12 mouse cellular contexts compared by ENCODE assay signal in genomic region chr4:28143165-28143564, GRCm38 (mm10).
DNase-seq lines count a peak whose midpoint lies in the region; ATAC-seq lines count a peak whose summit lies in the region.
"Had no signal": no experiment of that assay in that cellular context is flagged by ENCODE, and none has a peak within 500 bp of the region (broad histone marks: within the 10 kb centered on the region; RNA-seq: fewer than 3 reads in every experiment).

No protein-coding gene starts in this region.

- H3K4me2 ChIP-seq in midbrain, embryonic 11.5 days, result no peak overlapping the region
- H3K4me2 ChIP-seq: limb, embryonic 12.5 days had no signal

- peak; percentile 84 for DNase-seq in midbrain, embryonic 11.5 days (ENCODE audit: low spot score, missing footprints)
- DNase-seq in midbrain, embryonic 10.5 days (ENCODE audit: low spot score), result no peak
- peak; percentile 4 for DNase-seq in hindbrain, embryonic 10.5 days (ENCODE audit: low spot score)
- DNase-seq in layer of hippocampus, postnatal 10 days (ENCODE audit: low spot score in 2 of 2), result peak; percentile 9 to 36
- peak; percentile 65 for DNase-seq in retina, embryonic 14.5 days (ENCODE audit: low spot score)
- DNase-seq in T-cell, adult 2 months (ENCODE audit: low spot score), result no peak
- DNase-seq in testis, postnatal 10 days (ENCODE audit: low spot score), result no peak
- DNase-seq in heart, adult 8-10 months (ENCODE audit: low spot score), result no peak
- DNase-seq: kidney, adult 9 months; lung, postnatal 14 days; thymus, postnatal 4 days had no signal

- no peaks in the 10 kb centered on the region for H3K9me3 ChIP-seq in midbrain, embryonic 11.5 days (ENCODE audit: control insufficient read depth, low read length)
- H3K9me3 ChIP-seq in midbrain, embryonic 10.5 days (replicated peaks), result no peaks in the 10 kb centered on the region
- H3K9me3 ChIP-seq in hindbrain, embryonic 10.5 days, result no peaks in the 10 kb centered on the region
- H3K9me3 ChIP-seq: limb, embryonic 12.5 days had no signal

- peak; percentile 91 for ATAC-seq in midbrain, embryonic 11.5 days (ENCODE audit: low FRiP score)

- H3K9ac ChIP-seq in midbrain, embryonic 11.5 days (ENCODE audit: low read length), result no peak overlapping the region
- H3K9ac ChIP-seq: limb, embryonic 12.5 days had no signal

- no peaks in the 10 kb centered on the region for H3K36me3 ChIP-seq in midbrain, embryonic 11.5 days (ENCODE audit: control insufficient read depth, insufficient read depth, low read length)
- H3K36me3 ChIP-seq in midbrain, embryonic 10.5 days, result no peaks in the 10 kb centered on the region
- no peaks in the 10 kb centered on the region for H3K36me3 ChIP-seq in hindbrain, embryonic 10.5 days
- H3K36me3 ChIP-seq: limb, embryonic 12.5 days had no signal

- no peaks in the 10 kb centered on the region for H3K4me1 ChIP-seq in midbrain, embryonic 11.5 days (ENCODE audit: control insufficient read depth, insufficient read depth, low read length)
- H3K4me1 ChIP-seq in midbrain, embryonic 10.5 days, result no peaks in the 10 kb centered on the region
- no peaks in the 10 kb centered on the region for H3K4me1 ChIP-seq in hindbrain, embryonic 10.5 days (replicated peaks)
- H3K4me1 ChIP-seq: limb, embryonic 12.5 days had no signal

- H3K4me3 ChIP-seq in midbrain, embryonic 11.5 days (ENCODE audit: low read depth, low read length), result no peak overlapping the region
- no peak overlapping the region for H3K4me3 ChIP-seq in midbrain, embryonic 10.5 days
- H3K4me3 ChIP-seq in hindbrain, embryonic 10.5 days, result no peak overlapping the region
- H3K4me3 ChIP-seq: limb, embryonic 12.5 days had no signal

- H3K27ac ChIP-seq in midbrain, embryonic 11.5 days (ENCODE audit: low read depth, low read length), result no peak overlapping the region
- no peak overlapping the region for H3K27ac ChIP-seq in midbrain, embryonic 10.5 days (replicated peaks)
- H3K27ac ChIP-seq in hindbrain, embryonic 10.5 days, result 0 out of 2 replicates have a peak overlapping the region, but pooled peaks have one; percentile 2
- H3K27ac ChIP-seq: limb, embryonic 12.5 days had no signal

- WGBS in midbrain, embryonic 11.5 days, result 68% methylated on average over 8 of the region's 8 CpGs
- WGBS in midbrain, embryonic 10.5 days, result 79% methylated on average over 8 of the region's 8 CpGs
- 68% methylated on average over 8 of the region's 8 CpGs for whole genome bisulfite sequencing in hindbrain, embryonic 10.5 days

- H3K27me3 ChIP-seq in midbrain, embryonic 11.5 days (ENCODE audit: control insufficient read depth, insufficient read depth, low read length), result no peaks in the 10 kb centered on the region
- H3K27me3 ChIP-seq in midbrain, embryonic 10.5 days (ENCODE audit: low read depth, poor library complexity, severe bottlenecking), result no peaks in the 10 kb centered on the region
- no peaks in the 10 kb centered on the region for H3K27me3 ChIP-seq in hindbrain, embryonic 10.5 days (ENCODE audit: insufficient read depth, poor library complexity, severe bottlenecking)
- H3K27me3 ChIP-seq: limb, embryonic 12.5 days had no signal

Comparison
In these comparisons a context has a peak if more than half of its experiments do, and no peak if none do; other contexts are left out.
1. DNase-seq: peak in midbrain, embryonic 11.5 days (single experiment), hindbrain, embryonic 10.5 days (single experiment), layer of hippocampus, postnatal 10 days (2 of 2) and retina, embryonic 14.5 days (single experiment); none in midbrain, embryonic 10.5 days (single experiment), T-cell, adult 2 months (single experiment), testis, postnatal 10 days (single experiment) and heart, adult 8-10 months (single experiment).